Mouse (Mus musculus) embryo, embryonic 9.5 days (tissue): ENCODE data around the gene Nmral1.
"Not testable (repeated sequence)": the region's sequence is repeated elsewhere in the genome, so short reads cannot be mapped to it uniquely, and the experiment has no call there.

Source experiments
- DNase-seq: peaks from one replicate; pipeline ENCODE4 v3.0.0-alpha.2; 2017; ENCODE audit errors: extremely low spot score

Nmral1 gene

DNA sequence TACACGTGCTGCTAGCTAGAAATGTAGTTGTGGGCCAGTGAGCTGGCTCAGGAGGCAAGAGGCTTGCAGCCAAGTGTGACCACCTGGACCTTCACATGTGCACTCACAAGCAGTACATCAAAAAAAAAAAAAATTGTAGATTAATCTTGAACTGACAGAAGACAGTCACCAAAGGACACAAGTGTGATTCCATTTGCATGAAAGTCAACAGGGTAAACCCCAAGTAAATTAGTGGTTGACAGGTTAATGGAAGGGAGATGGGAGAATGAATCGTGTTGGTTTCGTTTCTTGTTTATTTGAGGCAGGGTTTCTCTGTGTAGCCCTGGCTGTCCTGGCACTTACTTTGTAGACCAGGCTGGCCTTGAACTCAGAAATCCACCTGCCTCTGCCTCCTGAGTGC is 1.3 kb downstream of the Nmral1 start:
- DNase-seq: no peak

- DNase-seq: no peak
Measured at GRCm38 (mm10) chr16:4713861-4714710, 5.1 kb downstream of the Nmral1 start.

DNA sequence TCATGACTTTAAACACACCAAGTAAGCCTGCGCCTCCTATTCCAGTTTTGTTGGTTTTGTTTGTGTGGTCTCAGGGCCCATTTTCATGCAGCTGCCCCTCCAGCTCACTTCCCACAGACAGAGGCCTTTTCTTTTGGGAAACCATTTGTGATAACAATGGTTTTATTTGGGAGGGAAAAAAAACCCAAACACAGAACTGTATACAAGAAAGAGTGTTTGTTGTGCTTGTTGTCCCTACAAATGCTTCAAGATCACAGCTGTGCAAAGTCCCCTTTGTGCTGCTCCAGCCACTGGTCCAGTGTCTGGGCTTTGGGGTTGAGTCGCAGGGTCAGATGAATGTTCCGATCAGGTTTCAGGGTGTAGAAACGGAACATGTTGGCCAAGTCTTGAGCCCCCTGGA is 8.0 kb downstream of the Nmral1 start:
- DNase-seq: no peak

- DNase-seq: no peak
Measured at GRCm38 (mm10) chr16:4705541-4705940, 13.6 kb downstream of the Nmral1 start.

DNA sequence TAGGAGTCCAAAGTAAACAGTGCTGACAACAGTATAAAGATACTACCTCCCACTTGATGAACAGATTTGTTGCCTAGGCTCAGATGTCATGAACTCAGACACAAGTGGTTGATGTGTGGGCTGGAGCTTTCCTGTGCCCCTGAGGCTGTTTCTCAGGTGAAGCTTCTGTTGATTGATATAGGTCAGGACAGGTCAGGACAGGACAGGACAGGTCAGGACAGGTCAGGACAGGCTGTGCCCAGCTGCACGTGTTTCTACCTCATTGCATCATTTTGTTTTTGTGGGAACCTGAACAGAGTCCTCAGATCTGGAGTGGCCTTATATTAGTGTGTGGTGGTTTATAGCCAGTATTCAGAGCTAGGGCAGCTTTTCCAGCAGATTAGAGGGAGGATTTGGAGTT is 16.5 kb downstream of the Nmral1 start:
- no peak for DNase-seq

- DNase-seq: no peak
Measured at GRCm38 (mm10) chr16:4701211-4701610, 17.9 kb downstream of the Nmral1 start.

- not testable (repeated sequence) for DNase-seq
Measured at GRCm38 (mm10) chr16:4689371-4689770, 29.8 kb downstream of the Nmral1 start.

DNA sequence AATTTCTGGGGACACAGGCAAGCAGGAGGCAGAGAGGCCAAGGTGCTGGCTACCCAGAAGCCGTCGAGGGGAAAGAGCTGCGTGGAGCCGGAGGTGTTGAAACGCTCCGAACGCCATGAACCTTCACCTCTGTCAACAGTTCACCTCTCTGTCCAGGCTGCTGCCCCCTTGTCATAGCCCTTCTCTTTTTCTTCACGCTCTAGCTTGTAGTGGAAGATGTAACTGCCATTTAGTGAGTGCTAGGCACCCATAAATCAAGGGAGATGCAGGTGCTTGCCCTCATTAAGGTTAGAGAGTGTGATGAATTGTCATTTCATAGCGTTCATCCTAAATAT is 34.7 kb downstream of the Nmral1 start:
- no peak for DNase-seq

DNA sequence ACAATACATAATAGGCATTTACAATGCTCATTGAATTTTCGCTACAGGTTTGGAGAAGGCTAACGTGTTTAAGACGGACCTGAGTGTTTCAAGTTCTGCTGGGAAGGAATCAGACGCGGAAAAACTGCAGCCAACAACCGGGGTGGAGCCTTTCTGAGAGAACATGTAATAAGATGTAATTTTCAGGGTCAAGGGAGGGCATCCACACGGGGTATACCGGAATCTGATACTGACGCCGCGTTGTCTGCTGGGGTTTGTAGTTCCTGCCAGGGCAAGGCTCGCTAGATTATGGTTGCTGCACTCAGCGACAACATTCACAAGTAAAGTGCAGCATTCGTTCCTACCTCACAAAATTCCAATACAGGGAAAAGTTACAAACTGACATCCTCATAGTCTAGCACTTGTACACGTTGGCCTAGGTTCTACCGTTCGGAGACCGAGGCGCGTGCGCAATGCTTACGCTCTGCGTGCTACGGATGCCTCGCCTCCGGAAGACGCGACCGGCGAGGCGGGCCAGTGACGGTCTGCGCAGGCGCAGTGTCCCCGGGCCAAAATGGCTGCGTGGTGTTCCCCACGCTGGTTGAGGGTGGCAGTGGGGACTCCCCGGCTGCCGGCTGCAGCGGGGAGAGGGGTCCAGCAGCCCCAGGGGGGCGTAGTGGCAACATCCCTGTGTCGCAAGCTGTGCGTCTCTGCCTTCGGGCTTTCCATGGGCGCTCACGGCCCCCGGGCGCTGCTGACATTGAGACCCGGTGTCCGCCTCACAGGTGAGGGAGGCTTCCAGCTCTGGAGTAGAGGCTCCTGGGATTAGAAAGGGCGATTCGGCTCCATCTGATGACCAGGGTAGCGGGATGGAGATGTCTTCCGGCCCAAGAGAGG is 35.3 kb downstream of the Nmral1 start:
- DNase-seq: peak; percentile 93

- no peak for DNase-seq
Measured at GRCm38 (mm10) chr16:4683193-4683580, 36.0 kb downstream of the Nmral1 start.

- no peak for DNase-seq
Measured at GRCm38 (mm10) chr16:4682628-4683179, 36.5 kb downstream of the Nmral1 start.

- not testable (repeated sequence) for DNase-seq
Measured at GRCm38 (mm10) chr16:4680922-4681455, 38.2 kb downstream of the Nmral1 start.

DNA sequence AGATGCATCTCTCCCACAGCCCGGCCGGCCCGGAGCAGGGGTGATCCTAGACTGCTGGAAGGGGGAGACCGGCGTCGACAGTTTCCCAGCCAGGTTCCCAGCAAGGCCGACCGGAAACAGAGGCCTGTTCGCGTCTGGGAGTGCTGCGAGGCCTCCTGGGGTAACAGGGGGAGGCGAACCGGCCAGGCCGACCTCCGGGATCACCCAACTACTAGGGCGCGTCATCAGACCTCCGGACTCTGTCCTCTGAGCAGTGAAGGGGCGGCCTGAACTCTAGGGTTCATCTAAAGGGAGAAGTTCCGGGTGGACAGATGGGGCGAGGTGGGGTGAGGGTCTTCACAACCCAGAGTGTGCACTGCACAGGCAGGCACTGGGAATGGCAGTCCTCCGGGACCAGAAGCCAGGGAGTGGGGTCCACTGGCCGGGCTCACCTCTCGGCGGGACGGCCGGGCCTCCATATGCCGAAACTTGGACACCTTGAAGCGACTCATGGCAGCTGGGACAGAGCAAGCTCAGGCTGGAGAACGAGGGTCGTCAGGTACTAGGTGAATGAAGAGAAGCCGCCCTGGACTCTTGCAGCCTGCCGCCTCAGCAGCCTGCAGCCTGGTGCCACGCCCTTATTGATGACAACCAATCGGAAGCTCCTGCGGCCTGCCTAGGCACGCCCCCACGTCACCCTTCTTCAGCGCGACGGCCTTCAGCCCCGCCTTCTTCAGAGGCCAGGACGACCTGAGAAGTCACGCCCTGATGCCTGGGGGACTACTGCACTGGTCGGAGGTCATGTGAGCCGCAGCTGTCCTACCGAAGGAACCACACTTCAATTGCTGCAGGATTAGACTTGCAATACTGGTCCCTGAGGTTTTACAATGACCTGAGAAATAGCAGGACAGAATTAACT is 39.8 kb downstream of the Nmral1 start, which contains the start of gene Coro7:
TSS of gene Coro7 (minus strand) at position 657 of the 898 bp plus-strand sequence.
- DNase-seq: peak; percentile 91

GRCm38 (mm10) chr16:4678080-4678479 is 41.1 kb downstream of the Nmral1 start:
- no peak for DNase-seq

- no peak for DNase-seq
Measured at GRCm38 (mm10) chr16:4676836-4677235, 42.3 kb downstream of the Nmral1 start.

- no peak for DNase-seq
Measured at GRCm38 (mm10) chr16:4674091-4674490, 45.1 kb downstream of the Nmral1 start.

GRCm38 (mm10) chr16:4670317-4670716 is 48.8 kb downstream of the Nmral1 start:
- DNase-seq: no peak

- DNase-seq: peak; percentile 83
Measured at GRCm38 (mm10) chr16:4667190-4667808, 51.9 kb downstream of the Nmral1 start.

DNA sequence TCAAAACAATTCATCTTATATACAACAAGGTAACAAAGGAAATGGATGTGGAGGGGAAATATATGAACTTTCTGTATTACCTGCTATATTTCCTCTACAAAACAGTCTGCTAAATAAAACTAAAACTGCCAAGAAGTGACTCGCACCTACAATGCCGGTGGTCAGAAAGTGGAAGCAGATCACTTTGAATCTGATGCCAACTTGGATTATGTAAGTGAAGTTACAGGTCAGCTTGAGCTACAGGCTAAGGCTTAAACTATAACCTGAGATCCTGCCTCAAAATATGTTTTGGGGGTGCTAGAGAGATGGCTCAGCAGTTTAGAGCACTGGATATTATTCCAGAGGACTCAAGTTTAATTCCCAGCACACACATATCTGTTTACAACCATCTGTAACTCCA is 53.4 kb downstream of the Nmral1 start:
- no peak for DNase-seq

DNA sequence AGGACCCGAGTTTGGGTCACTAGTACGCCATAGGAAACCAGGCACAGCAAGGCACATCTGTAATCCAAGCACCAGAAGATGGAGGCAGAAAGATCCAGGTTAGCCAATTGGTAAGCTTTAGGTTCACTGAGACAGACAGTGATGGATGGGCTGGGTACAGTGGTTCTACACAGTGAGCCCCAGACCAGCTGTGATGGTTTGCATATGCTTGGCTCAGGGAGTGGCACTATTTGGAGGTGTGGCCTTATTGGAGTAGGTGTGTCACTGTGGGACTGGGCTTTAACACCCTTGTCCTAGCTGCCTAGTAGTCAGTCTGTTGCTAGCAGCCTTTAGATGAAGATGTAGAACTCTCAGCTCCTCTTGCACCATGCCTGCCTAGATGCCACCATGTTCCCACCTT is 55.4 kb downstream of the Nmral1 start:
- DNase-seq: no peak

- no peak for DNase-seq
Measured at GRCm38 (mm10) chr16:4661605-4662004, 57.6 kb downstream of the Nmral1 start.
